Mouse (Mus musculus): Measurements from ENCODE around the gene Hnrnpr.

The Hnrnpr gene

DNA sequence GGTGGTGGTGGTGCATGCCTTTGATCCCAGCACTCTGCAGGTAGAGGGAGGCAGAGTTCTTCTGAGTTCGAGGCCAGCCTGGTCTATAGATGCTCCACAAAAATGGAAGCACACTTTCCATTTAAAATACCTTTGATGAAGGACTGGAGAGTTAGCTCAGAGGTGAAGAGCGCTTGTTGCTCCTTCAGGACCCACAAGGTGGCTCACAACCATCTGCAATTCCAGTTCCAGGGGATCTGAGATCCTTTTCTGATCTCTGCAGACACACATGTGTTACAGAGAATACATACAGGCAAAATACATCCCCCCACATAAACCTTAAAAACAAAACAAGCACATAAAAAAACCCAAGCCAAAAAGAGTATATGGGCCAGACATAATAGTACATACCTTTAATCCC, 2.4 kb upstream of the Hnrnpr start:
- DNase-seq (ENCODE audit: low spot score), result no peak

DNA sequence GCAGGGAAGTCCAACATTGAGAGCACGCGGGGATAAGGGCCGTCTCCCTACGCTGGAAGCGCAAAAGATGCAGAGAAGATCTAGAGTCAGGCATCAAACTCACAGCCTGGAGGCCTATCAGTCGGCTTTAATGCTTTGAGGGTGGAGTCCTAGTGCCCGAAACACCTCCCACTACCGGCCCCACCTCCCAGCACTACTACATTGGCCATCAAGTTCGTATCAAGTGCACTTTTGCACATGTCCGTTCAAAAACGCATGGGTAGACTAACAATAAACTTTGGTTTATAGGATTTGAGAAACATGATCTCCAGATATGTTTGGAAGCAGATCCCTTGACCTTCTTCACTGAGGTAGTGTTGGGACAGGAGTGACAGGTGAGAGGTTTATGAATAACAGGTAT, 962 bp upstream of the Hnrnpr start:
- DNase-seq (ENCODE audit: low spot score), result peak; percentile 73

DNA sequence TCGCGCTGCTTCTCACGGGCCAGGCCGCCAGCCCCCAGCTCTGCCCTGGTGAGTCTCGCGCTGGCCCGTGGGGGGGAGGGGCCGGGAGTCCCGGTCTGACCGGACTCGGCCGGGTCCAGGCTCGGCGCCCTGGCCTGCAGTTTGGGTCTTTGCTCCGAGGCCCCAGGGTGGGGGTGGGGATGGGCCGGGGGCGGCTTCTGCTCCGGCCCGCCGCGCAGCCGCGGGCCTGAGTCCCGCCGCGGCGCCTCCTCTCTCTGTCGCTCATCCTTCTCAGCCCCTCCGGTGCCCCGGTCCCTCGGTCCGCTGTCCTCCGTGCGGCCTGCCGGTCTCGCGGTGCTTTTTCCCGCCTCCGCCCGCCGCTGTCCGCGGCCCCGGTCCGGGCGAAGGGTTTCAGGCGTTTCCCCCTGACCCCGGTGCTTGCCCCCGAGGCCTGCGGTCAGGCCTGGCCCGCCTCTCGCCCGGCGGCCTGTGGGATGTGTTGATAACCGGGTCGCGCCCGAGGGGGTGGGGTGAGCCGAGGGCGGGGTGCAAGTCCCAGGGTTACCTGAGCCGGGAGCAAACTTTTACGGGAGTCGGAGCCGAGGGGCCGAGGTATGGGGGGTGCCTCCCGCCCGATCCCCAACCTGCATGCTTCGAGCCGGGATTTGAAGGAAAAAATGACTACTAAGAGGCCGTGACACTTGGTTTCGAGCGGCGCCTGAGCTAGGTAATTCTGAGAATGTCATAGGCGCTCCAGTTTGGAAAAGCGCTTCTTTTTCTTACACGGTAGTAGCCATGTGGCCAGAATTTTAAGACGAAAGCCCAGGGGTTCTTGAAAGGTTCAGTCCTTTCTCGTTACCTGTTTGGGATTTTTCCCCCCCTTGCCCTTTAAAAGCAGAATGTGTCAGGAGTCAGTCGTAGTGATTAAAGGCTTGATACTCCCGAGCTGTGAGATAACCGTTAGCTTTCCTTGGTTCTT, 579 bp downstream of the Hnrnpr start:
- DNase-seq (ENCODE audit: low spot score), result peak; percentile 55

DNA sequence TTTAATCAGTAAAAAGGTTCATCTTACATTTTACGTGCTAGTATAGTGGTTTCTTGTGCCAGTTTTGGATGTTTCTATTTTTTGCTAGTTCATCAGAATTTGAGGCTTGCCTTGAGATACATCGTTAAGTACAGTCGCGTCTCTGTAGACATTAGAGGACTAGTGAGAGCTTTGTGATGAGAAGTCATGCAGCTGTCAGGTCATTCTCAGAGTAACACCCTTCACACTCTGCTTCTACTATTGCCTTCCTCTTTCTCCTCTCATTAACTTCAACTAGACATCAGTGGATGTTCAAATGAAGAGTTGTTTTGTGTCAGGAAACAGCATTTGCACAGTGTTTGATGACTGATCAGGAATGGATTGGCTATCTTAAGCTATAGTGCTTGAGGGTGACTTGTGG, 1.9 kb downstream of the Hnrnpr start:
- no peak for DNase-seq (ENCODE audit: low spot score)

DNA sequence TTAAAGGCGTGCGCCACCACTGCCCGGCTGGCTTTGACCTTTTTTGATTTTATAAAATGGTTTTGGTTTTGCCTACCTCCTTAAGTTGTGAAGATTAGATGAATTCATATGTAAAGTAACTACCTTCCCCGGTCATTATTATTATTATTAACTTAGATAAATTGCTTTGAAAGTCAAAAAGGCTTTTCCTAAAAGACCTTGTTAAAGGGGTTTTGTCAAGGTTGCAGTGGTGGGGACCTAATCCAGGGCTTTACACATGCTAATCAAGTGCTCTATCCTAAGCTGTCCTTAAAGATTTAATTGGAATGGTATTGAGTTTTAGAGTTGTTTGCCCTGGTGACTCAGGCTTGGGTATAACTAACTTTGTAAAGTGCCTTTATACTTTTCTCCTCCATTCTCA, 6.9 kb downstream of the Hnrnpr start:
- no peak for DNase-seq (ENCODE audit: low spot score)

DNA sequence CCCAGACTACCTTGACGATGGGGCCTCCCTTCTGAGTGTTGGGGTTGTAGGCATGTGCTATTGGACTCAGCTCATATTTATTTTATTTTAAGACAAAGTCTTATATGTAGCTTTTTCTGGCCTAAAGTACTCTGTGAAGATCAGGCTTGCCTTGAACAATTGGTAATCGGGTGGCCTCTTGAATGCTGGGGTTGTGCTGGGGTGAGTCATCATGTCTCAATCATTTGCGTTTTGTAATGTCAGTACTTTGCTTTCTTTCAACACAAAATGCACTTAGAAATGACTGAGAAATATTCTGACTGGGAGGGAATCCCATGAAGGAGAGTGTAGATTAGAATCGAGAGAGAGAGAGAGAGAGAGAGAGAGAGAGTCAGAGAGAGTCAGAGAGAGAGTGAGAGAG, 9.3 kb downstream of the Hnrnpr start:
- DNase-seq (ENCODE audit: low spot score), result no peak

DNA sequence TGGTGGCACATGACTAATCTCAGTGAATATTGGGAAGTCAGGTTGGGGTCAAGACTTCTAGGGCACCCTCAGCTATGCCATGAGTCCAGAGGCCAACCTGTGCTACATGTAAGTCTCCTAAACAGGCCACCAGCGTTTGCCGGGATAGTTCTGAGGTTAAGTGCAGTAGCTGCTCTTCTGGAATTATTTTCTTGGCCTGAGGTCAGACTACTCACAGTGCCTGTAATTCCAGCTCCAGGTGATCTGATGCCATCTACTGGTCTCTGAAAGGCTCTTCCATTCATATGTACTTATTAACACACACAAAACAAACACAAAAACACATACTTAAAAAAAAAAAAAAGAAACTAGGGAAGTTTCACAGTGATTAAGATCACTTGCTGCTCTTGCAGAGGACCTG, 13.5 kb downstream of the Hnrnpr start:
- DNase-seq (ENCODE audit: low spot score), result peak; percentile 41

DNA sequence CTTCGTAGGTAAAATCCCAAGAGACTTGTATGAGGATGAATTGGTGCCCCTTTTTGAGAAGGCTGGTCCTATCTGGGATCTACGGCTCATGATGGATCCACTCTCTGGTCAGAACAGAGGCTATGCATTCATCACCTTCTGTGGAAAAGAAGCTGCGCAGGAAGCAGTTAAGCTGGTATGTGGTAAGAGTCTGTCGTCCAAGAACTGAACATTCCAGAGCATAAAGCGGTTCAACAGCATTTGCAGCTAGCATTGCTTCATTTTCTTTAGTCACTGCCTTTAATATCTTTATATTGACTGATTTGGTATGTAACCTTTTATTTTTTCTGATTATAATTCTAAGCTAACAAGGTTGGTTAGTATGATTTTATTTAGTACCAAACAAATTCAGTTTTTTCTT, 16.5 kb downstream of the Hnrnpr start:
- no peak for DNase-seq (ENCODE audit: low spot score)

DNA sequence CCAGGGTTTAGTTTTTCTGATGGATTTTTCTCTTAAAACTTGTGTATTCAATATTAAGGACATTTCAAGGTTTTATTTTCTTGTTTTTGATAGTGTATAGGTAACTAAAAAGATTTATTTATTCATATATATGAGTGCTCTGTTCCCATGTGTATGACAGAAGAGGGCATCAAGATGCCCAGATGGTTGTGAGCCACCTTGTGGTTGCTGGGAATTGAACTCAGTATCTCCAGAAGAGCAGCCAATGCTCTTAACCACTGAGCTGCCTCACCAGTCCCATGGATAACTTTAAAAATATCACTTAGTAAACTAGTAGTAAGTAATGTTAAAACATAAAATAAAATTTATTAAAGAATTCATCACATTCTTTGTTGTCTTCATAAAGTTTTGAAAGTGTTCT, 17.4 kb downstream of the Hnrnpr start:
- DNase-seq (ENCODE audit: low spot score), result no peak

DNA sequence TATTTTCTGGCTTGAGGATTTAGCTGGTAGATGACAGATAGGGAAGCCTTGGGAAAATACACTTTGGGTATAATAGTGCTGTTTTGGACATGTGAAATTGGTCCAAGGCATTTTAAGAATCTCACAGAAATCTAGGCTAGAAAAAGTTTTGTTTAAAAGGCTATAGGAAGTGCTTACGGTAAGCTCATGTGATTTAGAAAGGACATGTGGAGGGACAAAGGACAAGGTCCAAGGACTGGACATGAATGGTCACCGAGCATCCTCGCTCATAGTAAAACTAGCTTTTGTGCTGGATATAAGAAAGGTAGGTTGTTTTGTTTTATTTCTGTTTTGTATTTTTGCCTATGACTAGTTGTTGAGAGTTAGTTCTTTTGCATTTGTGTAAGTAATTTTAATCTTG, 21.0 kb downstream of the Hnrnpr start:
- DNase-seq (ENCODE audit: low spot score), result no peak

DNA sequence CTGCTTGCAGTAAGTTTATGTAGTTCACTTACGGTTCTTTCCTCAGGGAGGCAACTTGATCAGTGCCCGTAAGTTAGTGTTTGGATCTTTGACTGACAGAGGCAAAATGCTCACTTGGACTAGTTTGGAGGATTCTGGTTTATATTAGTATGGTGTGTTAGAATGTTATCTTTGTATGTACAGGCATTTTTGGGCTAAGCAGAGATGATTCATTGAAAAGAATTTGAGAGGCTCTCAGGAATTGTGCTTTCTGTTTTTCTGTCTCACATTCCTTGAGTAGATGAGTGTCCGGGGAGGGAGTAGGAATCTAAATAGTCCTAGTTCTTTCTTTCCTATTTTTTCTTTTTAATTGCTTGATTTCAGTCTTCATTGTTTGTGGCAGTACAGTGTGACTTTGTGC, 22.4 kb downstream of the Hnrnpr start:
- no peak for DNase-seq (ENCODE audit: low spot score)

DNA sequence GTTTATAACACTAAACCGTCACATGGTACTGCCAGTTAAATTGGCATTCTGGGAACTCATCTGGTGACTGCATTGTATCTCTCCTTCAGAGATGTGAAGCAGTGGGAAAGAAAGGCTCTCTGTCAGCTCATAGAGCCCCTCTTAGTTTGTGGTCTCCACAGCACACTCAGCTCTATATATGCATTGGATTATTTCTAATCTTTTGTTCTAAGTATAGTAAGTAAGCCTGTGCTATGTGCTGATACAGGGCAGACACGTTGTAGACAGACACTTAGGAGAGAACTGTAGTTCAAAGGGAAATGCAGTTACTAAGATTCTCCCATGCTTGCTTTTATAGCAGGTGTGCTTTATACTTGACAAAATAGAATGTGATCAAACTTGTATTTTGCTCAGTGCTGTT, 24.3 kb downstream of the Hnrnpr start:
- DNase-seq (ENCODE audit: low spot score), result no peak

DNA sequence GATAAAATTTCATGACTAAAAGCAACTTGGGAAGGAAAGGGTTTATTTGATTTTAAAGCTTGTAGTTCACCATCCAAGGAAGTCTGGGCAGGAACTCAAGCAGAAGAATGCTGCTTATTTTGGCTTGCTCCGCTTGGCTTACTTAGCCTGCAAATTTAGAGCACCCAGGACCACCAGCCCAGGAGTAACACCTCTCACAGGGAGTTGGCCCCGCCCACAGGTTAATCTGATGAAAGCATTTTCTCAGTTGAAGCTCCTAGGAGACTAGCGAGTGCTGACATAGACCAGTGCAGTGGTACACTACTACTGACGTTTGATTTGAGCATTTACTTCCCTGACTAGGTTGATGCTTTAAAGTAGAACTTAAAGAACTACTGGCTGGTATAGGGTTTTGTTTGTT, 26.4 kb downstream of the Hnrnpr start:
- DNase-seq (ENCODE audit: low spot score), result no peak

DNA sequence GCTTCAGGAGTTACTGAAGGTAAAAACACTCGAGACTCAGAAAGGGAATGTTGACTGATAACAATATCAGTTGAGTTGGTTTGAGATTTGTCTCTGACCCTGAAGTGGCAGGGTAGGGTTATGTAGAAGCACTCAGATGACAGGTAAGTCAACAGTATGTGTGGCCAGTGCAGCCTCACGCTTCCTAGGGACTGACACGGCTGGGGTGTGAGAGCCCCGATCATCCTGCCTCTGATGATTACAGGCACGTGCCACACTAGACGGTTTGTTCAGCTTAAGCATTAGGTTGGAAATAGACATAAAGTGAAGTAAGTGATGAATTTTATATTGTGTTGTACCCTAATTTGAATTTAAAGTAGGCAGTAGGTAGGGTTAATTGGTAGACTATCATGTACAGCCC, 38.9 kb downstream of the Hnrnpr start:
- no peak for DNase-seq (ENCODE audit: low spot score)

DNA sequence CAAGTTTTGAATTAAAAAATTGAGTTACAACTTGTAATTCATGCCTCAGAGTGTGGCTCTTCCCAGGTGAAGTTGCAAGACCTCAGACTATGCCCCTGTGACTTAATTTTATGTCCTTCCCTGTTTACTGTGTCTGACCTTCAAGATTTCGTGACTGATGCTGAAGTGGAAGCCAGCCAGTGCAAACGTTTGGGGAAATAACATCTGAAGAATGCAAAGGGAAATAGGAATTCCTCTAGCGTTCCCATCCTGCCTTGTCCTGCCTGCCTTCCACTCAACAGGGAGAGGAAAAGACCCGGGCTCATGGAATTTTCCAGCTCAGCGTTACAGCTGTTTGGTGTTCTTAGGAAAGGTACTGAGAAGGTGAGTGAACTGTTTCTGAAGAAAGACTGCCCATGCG, 46.3 kb downstream of the Hnrnpr start:
- no peak for DNase-seq (ENCODE audit: low spot score)

DNA sequence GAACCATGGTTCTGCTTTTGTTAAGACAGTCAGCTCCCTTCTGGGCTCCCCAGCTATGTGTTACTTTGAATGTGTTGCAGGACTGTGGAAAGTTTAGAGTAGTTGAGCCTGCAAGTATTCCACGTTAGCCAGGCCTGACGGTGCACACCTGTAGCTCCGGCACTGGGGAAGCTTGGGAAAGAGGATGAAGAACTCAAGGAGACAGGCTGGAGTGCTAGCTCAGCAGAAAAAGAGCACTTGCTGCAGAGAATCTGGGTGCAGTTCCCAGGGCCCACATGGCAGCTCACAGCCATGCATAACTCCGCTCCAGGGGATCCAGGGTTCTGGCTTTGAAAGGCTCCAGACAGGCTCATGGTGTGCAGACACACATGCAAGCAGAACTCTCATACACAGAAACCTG, 46.7 kb downstream of the Hnrnpr start:
- DNase-seq (ENCODE audit: low spot score), result no peak

DNA sequence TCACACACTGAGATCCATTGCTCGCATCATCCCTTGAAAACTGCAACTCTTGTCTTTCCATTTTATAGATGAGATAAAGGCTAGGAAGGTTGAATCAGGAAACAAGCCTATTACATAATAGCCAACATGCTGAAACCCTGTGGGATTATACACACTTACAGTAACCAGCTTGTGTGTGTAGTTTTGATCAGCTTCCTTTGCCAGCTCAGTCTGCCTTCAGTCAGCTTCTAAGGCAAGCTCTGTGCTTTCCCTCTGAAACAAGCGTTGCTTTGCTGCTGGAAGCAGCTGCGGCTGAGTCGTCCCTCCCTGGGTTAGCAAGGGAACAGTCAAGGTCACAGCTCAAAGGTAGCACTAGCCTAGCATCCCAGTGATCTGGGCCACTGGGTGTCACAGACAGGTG, 57.1 kb downstream of the Hnrnpr start:
- DNase-seq (ENCODE audit: low spot score), result no peak

DNA sequence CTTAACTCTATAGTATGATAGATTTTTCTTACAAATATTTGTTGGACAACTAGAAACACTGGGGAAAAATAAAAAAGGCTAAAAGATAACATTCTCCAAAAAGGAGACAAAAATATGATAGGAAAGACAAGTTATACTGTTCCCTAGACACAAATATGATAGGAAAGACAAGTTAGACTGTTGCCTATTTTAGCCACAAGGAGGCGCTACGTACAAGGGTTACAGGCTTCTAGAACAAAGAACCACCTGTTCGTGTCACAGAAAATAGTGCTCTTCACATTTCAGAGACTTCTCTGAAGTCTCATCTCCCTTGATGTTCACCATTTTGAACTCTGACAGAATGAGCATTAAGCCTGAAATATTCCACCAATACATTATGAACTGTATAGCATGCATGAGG, 59.0 kb downstream of the Hnrnpr start:
- DNase-seq (ENCODE audit: low spot score), result peak; percentile 61

DNA sequence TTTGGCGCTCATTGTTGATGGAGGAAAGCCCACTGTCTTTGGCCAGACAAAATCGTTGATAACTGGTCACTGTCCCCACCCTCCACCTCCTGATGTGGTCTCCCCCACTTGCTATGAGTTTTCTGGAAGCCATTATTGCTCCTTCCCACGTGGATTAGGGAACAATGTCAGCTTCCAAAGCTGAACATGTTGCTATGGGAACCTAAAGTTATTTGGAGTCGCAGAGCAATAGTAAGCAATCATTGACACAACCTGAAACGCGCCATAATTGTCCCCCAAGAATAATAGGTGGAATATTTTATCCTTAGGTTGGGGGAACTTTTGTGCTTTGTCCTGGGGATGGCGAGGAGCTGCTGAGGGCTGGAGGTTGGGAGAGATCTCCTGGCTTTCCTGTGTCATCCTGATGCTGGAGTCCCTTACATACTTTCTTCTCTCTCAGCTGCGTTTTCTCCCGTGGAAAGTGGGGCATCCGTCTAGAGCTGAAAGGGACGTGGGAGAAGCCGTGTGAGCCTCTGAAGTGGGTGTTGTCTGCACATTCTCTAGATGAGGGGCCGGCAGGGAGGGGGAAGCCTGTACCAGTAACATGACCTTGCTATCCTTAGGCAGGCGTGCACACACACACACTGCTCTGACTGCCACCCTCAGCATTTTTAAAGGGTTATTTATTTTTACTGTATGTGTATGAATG, 62.9 kb downstream of the Hnrnpr start:
- DNase-seq (ENCODE audit: low spot score), result no peak

DNA sequence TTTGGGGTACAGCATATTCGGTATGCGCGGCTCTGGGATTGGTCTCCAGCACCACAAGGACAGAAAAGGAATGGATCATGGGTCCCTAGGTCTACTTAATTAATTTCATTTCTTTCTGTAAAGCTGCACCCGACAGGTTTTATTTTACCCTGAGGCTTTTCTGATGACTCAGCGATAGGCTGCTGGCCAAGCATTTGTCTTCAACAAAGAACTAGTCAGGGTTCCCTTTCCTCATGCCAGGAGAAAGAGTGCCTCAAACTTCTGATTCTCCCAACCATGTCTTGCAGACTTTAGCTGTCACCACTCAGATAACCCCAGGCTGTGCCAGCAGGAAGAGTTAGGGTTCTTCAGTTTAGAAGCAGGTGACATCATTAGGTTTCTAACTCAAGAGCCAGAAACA, 66.3 kb downstream of the Hnrnpr start:
- no peak for DNase-seq (ENCODE audit: low spot score)

DNA sequence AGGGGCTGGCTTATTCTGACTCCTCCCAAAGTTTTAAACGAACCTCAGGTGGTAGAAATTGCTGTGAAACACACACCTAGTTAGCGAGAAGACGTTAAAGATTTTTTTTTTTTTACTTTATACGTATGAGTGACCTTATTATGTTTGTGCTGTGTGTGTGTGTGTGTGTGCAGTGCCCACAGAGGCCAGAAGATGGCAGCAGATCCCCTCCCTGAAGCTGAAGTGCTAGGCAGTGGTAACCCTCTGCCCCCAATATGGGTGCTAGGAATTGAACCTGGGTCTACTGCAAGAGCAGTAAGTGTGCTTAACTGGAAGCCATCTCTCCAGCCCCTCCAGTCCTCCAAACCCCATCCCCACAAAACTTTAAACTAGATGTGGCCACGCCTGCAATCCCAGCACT, 72.3 kb downstream of the Hnrnpr start:
- no peak for DNase-seq (ENCODE audit: low spot score)

DNA sequence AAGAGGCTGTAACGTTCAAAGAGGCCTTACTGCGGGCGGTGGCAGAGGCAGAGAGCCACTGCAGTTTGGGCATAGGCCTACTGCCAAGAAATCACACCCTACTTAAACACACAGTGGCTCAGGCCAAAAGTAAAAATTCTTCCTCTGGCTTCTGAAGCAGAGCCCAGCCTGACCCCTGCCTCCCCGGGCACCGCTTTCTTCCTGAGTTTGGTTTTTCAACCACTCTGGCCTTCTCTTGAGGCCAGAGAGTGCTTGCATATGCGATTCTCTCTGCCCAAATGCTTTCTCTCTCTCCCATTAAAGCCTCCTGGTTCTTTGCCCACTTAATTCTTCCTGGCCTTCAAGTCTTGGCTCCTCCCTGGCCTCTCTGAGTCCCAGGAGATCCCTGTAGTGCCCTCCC, 73.1 kb downstream of the Hnrnpr start:
- DNase-seq (ENCODE audit: low spot score), result no peak

DNA sequence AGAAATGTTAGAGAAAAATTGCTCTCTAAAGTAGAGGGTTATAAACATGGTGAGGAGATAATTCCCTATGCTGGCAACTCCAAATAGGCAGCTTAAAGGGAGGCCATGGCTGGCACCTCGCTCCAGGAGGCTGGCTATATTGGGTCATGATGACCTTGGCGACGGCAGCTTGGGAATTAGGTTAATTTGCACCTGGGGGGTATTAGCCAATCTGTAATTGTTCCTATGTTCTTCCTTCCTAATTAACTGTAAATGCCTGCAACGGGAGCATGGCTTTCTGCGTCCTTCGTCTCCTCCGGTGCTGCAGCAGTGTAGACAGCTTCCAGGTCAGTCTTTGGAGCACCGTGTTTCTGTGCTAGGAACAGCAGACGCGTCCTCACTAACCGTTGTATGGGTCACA, 76.5 kb downstream of the Hnrnpr start:
- no peak for DNase-seq (ENCODE audit: low spot score)

DNA sequence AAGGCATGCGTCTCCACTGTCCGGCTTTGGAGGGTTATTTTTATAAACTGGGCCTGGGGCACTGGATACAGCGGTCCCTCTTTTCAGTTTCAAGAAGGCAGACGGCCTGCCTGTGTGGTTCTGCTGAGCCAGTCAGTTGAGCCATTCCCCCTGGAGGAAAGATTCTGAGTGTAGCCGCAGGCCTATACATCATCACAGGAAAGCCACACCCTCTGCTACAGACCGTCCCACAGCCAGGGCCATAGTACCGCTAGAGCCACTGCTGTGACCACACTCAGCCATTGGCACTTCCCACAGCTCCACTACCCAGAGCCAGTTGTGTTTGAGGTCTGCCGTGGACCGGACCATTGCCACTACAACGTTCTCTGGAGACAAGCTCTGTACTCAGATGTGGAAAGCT, 91.1 kb downstream of the Hnrnpr start:
- no peak for DNase-seq (ENCODE audit: low spot score)
